Mouse (Mus musculus) right cerebral cortex, postnatal 25 days (tissue): ENCODE measurements around the gene Wee1.
"Not testable (repeated sequence)": the region's sequence is repeated elsewhere in the genome, so short reads cannot be mapped to it uniquely, and the experiment has no call there.

Experiments
- DNase-seq: peaks from one replicate; pipeline ENCODE4 v3.0.0; 2022

Gene Wee1

DNA sequence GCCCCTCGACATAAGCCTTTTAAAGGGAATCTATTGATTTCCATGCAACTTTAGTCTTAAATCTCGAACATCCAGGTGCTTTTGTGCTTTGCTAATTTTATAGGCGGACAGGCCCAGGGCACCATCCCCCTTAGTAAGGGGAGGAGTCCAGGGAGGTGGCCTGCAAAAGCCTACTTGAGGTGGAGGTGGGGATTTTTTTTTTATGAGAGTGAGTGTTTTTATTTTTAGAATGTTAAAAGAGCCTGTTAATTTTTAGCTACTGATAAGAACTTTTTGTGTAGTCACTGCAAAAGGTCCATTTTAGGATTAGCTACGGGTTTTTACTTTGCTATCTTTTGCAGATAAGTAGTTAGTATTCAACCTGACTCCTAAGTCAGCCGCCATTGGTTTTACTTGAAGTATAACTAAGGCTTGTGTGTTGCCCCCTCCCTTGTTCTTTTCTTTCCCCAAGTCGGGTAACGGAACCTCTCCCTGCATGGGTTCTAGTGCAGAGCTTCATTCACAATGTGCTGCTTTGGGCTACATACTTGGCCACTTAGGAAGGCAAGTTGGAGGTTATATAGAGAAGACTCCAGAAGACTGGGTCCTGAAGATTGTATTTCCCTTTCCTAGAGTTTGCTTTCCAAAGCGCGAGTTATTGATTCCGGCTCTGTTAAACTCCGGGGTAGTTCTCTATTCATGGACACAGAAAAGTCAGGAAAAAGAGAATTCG lies 2.2 kb downstream of the Wee1 start:
- DNase-seq: no peak

DNA sequence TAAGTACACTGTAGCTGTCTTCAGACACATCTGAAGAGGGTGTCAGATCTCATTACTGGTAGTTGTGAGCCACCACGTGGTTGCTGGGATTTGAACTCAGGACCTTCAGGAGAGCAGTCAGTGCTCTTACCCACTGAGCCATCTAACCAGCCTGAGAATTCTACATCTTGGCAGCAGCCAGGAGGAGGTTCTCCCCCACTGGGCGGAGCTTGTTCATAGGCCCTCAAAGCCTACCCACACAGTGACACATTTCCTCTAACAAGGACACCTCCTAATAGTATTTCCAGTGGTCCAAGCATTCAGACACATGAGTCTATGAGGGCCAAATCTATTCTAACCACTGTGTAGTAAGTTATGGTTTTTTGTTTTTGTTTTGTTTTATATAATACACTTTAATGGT lies 6.7 kb downstream of the Wee1 start:
- no peak for DNase-seq

DNA sequence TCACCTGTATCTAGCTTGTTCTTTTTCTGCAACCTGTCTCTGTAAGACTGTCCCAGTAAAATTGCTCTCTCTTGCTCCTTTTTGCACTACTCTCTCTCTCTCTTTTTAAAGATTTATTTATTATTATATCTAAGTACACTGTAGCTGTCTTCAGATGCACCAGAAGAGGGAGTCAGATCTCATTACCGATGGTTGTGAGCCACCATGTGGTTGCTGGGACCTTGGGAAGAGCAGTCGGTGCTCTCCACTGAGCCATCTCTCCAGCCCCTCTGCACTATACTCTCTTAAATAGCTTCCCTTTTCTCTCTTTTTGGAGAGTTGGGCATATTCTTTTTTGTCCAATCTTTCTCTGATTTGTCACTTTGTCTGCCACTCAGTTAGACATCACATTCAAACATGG lies 10.4 kb downstream of the Wee1 start:
- DNase-seq: not testable (repeated sequence)

DNA sequence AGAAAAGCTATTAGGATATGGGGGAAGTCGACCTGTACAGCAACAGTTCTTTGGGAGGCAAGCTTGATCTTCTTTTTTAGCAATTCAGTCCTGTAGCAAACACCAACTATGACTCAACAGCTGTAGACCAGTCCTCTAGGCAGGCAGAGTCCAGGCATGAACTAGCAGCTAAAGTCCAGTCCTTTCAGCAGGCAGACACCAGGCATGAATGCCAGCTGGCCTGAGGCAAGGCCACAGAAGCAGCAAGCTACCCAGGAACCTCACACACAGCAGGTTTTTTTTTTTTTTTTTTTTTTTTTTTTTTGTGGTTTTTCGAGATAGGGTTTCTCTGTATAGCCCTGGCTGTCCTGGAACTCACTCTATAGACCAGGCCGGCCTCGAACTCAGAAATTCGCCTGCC lies 12.1 kb downstream of the Wee1 start:
- no peak for DNase-seq

DNA sequence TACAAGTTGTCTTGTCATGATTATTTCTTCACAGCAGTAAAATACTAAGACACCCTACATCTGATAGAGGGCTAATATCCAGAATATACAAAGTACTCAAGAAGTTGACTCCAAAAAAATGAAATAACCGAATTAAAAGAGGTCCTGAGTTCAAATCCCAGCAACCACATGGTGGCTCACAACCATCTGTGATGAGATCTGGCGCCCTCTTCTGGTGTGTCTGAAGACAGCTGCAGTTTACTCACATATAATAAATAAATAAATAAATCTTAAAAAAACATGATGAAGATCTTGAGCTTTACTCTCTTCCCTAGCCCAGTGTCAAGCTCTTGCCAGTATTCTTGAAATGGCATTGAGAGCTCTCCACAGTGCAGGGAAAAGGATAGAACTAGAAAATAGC lies 16.7 kb downstream of the Wee1 start:
- no peak for DNase-seq

DNA sequence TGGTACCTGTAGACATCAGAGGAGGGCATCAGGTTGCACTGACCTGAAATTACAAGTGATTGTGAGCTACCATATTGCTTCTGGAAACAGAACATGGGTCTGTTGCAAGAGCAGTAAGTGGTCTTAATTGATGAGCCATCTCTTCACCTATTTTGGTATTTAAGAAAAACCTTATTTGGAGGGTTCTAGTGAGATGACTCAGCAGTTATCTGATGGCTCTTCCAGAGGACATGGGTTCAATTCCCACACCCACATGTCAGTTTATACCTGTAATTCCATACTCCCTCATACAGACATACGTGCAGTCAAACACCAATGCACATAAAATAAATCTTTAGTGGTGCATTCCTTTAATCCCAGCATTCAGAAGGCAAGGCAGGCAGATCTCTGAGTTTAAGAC lies 22.0 kb downstream of the Wee1 start:
- no peak for DNase-seq

DNA sequence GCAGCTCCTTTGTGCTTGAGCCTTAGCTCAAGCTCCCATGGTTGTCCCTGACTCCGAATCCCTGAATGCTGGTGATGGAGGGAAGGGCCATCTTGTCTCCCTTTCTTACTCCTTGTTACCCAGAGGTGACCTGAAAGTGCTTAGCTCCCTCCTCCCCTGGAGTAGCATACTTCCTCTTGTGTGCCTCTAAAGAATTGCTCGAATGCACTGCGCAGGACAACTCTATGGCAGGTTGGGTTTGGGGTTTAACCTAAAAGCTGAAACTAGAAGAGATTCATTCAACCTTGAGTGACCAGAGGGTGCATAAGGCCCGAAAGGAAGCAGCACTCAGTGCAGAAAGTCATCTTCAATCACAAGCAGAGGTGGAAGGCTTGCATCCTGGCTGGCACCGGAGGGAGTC lies 31.0 kb downstream of the Wee1 start:
- no peak for DNase-seq

DNA sequence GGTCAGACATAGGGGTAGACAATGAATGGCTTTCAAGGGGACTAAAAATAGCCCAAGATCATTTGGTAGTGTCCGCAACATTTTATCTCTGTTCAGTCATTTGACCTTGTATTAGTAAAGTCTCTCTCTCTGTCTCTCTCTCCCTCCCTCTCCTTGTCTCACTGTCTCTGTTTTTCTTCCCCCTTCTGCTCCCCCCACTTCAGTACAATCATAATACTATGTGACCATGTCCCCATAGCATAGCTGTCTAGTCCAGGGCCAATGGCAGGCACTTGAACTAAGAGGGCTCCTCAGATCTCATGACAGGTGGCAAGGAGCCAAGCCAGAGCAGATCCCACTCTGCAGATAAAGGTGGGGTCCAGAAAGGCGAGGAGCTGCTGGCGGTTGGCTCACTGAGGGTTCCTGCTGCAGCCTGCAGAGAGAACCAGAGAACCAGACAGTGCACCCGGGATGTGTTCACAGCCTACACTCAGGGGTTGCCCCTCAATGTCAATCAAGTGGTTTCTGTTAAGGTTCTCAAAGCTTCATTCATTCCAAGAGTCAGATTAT lies 34.9 kb downstream of the Wee1 start:
- no peak for DNase-seq

DNA sequence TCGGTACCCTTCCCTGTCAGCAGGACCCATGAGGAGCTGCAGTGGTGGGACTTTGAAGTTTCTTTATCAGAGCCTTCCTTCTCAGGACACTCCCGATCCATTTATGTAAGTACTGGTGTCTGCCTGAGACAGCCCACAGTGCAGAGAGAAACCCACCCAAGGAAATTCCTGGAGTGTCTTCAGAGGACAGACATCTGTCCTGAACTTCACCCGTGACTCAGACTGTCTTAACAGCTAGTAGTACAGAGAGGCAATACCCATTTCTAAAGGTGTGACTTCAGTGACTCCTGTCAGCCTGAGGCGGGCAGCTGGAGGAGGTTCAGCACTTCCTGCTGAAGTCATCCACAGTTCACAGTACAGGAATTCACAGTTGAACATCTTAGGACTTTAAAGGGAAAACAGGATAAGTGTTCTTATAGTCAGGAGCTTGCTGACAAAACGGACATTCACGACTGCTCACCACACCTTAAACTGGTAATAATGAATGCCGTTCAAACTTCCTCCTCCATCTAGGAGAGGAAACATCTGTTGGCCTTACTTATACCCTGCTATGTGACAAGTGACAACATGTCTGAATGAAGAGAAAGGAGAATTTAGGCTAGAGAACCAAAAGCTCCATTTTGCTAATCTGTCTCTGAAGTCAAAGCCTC lies 35.5 kb downstream of the Wee1 start:
- no peak for DNase-seq

DNA sequence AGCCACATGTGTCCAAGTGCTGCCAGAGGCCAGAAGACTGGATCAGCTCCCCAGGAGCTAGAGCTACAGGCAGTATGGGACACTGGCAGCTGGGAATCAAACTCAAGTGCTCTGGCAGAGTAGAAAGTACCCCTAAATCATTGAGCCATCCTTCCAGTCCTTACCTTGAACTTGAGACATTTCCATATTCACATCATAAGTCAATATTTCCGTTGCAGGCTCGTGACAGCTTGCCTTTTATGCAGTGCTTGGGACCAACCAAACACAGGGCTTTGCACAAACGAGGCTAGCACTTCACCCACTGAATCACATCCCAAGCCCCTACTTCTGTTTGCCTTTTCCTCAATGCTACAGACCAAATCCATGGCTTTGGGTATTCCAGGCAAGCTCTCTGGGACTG lies 36.2 kb downstream of the Wee1 start:
- no peak for DNase-seq

DNA sequence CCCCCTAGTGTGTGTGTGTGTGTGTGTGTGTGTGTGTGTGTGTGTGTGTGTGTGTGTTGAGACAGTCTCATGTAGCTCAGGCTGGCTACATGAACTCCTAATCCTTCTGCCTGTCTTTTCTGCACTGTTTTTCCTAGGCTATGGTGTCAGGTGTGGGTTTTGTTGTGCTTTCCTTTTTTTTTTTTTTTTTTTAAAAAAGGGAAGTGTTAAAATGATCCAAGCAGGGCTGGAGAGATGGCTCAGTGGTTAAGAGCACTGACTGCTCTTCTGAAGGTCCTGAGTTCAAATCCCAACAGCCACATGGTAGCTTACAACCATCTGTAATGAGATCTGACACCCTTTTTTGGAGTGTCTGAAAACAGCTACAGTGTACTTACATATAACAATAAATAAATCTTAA lies 38.3 kb downstream of the Wee1 start:
- not testable (repeated sequence) for DNase-seq

DNA sequence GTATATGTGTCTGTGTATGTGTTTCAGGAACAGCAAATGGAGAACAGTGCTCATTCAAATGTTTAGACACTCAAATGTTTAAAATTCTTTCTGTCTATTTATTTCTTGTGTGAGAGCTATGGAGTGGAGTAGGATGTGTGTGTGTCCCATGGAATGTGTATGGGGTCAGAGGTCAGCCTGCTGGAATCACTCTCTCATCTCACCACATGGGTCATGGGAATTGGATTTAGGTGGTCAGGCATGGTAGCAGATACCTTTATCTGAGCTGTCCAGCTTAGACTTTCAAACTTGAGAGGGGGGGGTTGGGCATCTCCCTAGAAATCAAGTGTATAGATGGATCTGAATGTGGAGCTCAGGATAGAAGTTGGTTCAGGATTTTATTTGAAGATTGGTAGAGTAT lies 38.8 kb downstream of the Wee1 start:
- no peak for DNase-seq

DNA sequence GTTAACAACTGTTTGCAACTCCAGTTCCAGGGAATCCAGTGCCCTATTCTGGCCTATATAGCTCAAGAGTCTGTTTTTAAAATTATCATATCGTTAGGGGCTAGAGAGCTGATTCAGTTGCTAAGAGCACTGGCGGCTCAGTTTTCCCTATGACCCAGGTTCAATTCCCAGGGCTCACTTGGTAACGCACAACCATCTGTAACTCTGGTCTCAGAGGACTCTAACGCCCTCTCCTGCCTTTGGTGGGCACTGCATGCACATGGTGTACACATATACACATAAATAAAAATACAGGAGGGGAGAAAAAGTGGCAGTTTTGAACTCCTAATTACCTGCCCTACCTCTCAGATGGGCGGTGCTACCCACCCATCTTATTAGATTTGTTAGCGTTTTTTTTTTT lies 41.2 kb downstream of the Wee1 start:
- no peak for DNase-seq

DNA sequence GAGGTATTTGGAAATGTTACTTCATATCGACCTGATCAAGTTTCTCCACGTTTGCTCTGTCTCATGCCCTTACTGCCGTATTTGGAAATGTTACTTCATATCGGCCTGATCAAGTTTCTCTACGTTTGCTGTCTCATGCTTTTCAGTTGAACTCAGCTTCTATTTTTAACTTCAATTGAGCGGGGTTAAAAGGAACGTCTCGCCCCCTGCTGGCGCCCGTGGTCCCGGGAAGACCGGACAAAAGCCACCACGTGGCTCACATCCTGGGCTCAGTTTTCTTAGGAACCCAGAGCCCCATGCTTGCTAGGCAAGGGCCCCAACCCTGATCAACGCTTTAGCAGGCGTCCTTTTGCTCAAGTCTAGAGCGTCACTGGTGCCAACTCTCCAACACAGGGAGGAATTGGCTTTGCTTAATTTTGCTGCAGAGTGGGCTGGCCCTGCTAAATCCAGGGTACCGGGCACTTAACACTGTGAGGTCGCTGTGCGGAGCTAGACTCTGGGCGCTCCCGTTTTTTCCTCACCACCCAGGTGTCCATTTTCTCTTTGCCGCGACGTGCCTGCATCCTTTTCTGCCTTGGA lies 42.3 kb downstream of the Wee1 start:
- DNase-seq: peak; percentile 67

DNA sequence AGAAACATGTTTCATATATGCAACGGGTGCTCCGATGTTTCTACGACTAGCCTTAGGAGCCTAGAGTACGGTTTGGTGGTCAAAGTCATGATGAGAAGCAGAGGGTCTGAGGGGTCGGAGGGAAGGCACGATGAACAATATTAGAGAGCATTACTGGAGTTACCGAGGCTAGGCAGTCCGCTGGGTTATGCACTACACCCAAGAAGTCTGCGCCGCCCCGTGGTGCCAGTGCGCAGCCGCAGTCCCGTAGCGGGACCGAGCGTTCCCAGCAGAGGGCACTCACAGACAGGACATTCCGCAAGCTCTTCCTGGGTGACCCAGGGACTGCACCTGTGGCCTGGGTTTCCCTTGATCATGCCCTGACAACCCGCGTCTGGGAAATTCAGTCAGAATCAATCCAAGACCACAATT lies 42.9 kb downstream of the Wee1 start:
- DNase-seq: peak; percentile 89

DNA sequence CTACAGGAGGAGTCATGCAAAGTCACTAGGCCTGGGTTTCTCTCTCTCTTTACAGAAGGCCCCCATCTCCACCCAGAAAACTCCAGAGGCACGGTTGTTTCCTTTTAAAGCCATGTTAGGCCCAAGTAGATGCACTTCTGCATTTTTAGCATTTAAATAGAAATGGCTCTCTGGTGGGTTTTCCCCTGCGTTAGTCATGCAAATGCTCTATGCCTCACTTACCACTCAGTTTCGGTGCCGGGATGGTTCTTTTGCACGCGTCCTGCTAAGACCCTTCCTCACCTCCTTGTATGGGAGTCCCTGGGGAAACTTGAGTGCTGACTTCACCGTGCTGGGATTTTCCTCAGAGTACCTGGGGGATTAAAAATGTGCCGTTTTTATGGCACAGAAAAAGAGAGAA lies 44.4 kb downstream of the Wee1 start:
- no peak for DNase-seq

DNA sequence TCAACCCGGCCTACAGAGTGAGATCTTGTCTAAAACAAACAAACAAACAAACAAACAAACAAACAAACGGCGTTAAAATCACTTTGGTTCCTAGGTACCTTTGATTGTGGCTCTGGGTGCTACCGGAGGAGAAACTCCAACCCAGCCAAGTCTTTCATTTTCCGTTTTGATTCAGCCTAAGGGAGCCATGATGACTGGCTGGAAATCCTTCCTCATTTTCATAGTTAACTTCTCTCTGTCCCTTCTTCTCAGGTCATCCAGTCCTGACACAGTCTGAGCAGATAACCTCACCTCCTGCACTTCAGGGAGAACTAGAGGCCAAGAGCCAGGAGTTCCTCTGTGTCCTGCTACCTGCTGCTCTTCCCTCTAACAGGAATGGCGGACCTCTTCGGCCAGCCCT lies 57.4 kb downstream of the Wee1 start:
- DNase-seq: no peak

DNA sequence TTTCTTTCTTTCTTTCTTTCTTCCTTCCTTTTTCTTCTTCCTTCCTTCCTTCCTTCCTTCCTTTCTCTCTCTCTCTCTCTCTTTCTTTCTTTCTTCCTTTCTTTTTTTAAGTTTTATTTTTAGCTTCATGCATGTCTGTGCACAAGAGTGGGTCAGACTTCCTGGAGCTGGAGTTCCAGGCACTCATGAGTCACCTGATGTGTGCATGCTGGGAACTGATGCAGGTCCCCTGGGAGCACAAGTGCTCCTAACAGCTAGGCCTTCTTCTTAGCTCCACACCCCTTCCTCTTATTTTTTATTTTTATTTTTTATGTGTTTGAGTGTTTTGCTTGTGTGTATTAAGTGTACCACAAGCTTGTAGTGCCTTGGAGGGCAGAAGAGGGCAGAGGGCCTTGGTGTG lies 58.8 kb downstream of the Wee1 start:
- DNase-seq: no peak

DNA sequence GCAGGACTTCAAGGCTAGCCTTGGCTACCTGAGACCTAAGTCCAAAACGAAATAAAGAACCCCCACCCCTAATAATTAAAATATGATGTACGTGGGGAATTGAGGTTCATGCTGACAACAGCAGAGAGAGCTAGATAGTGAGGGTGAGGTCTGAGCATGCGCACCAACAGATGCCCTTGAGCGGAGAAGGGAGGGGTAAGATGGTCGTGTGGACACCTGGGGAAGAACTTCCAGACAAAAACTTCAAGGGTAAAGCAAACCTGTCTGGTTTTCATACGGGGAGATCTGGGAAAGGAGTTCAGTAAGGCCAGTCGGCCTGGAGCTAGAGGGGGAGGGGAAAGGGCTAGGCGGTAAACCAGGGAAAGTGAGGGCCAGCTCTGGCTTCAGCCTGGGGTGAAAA lies 59.6 kb downstream of the Wee1 start:
- DNase-seq: no peak

DNA sequence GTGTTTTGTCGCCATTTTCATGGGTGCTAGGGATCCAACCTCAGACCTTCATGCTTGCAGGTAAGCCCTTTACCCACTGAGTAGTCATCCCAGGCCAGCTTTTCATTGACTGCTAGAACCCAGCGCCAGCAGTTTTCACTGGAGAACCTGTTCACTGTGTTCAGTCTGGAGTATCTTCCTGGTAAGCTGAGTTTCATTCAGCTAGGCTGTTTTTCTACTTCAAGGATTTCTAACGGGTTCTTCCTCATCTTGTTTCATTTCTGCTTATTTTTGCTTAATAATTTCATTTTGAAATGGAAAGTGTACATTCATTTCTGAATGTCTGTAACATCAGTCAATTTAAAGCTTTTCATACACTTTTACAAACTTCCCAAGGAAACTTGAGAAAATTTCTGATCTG lies 62.8 kb downstream of the Wee1 start:
- no peak for DNase-seq

DNA sequence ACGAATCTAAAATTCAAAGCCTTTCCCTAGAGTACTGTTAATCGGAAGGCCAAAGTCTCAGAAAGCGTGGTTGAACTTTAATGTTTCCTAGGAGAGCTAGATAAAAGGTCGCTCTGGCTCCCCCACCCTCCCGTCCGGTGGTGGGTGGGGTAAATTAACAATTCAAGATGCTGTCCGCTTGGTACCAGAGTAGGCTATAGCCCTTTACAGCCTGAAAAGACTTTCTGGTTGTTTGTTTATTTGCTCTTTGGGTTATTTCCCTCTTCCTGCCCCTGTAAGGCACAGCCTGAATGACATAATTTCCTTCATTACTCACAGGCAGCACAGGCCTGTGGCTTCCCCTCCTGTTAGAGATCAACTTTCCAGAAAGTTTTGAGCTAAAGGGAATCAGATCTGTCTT lies 68.1 kb downstream of the Wee1 start:
- DNase-seq: no peak
